Mouse (Mus musculus) bone marrow, adult 2 months (tissue): ENCODE results near the gene Pdzd3.

ENCODE experiments used
- CTCF ChIP-seq: fragments of 200-500 bp; IDR thresholded peaks from 2 replicates; pipeline ENCODE4 v1.5.1; 2011; ENCODE audit warnings: low read length, control low read depth; ENCODE audit not compliant: control insufficient read depth, insufficient read depth
- POLR2A ChIP-seq: fragments of 200-500 bp; IDR thresholded peaks from 2 replicates; pipeline ENCODE4 v1.6.1; 2011; ENCODE audit warnings: low read depth, mild to moderate bottlenecking, control low read depth, low read length, borderline replicate concordance; ENCODE audit not compliant: control insufficient read depth

- no peak for TF ChIP-seq POLR2A
- no peak for TF ChIP-seq CTCF
Observed at GRCm38 (mm10) chr9:44259014-44259413, 7.7 kb upstream of the Pdzd3 start.
